ENCODE assay signal across 20 mouse cellular contexts in genomic region chr5:77363650-77364049, GRCm38 (mm10). TPM values are rescaled to one million over a fixed set of nuclear protein-coding genes. Genes with fewer than 3 reads are reported as not detected.
DNase-seq lines count a peak whose midpoint lies in the region; ATAC-seq and TF ChIP-seq lines count a peak whose summit lies in the region.
"Had no signal": no experiment of that assay in that cellular context is flagged by ENCODE, and none has a peak within 500 bp of the region (broad histone marks: within the 10 kb centered on the region; RNA-seq: fewer than 3 reads in every experiment).

No protein-coding gene starts in this region.

- H3K4me3 ChIP-seq in kidney, embryonic 15.5 days (replicated peaks) = no peak overlapping the region
- H3K4me3 ChIP-seq in left cerebral cortex, adult 2 months = no peak overlapping the region
- no peak overlapping the region for H3K4me3 ChIP-seq in brown adipose tissue, adult 24 weeks (ENCODE audit: insufficient read depth, low read depth, low read length)
- H3K4me3 ChIP-seq in liver, embryonic 11.5 days (ENCODE audit: low read depth, low read length) = no peak overlapping the region
- H3K4me3 ChIP-seq: heart, embryonic 10.5 days; hindbrain, embryonic 10.5 days; limb, embryonic 12.5 days; liver, embryonic 12.5 days; midbrain, embryonic 10.5 days had no signal

- peaks cover 63% of the 10 kb centered on the region for H3K4me1 ChIP-seq in kidney, embryonic 15.5 days
- H3K4me1 ChIP-seq in brown adipose tissue, adult 24 weeks (ENCODE audit: control insufficient read depth, insufficient read depth, insufficient read length, low read length) = peaks cover 50% of the 10 kb centered on the region
- peaks cover 1% of the 10 kb centered on the region for H3K4me1 ChIP-seq in liver, embryonic 11.5 days (replicated peaks; ENCODE audit: control insufficient read depth, insufficient read depth, low read length)

- H3K27ac ChIP-seq in kidney, embryonic 15.5 days = peak overlapping the region; percentile 64; the same call in 1 of the 2 replicates
- H3K27ac ChIP-seq in left cerebral cortex, adult 2 months = 0 out of 2 replicates have a peak overlapping the region, but pooled peaks have one; percentile 9
- peak overlapping the region; percentile 95 for H3K27ac ChIP-seq in brown adipose tissue, adult 24 weeks (replicated peaks; ENCODE audit: low read depth, low read length)
- H3K27ac ChIP-seq in liver, embryonic 11.5 days (ENCODE audit: low read depth, low read length) = no peak overlapping the region
- H3K27ac ChIP-seq: heart, embryonic 10.5 days; hindbrain, embryonic 10.5 days; limb, embryonic 12.5 days; liver, embryonic 12.5 days; midbrain, embryonic 10.5 days had no signal

- intact Hi-C loops in left cerebral cortex, adult 2 months (cut with DNase I) = no loop called here
- intact Hi-C loops in left cerebral cortex, postnatal 10 days (cut with DNase I) = no loop called here

- DNase-seq in frontal cortex, postnatal 36 days (ENCODE audit: low spot score in 2 of 2) = peak; percentile 47 to 62
- DNase-seq in frontal cortex, postnatal 10 days (ENCODE audit: low spot score in 2 of 2) = no peak
- DNase-seq in kidney, adult 18-20 months = no peak
- peak in 1 of 2 experiments; percentile 39 for DNase-seq in left cerebral cortex, adult 2 months (ENCODE audit: extremely low spot score in 1 of 2, low spot score in 2 of 2)
- no peak for DNase-seq in left cerebral cortex, postnatal 10 days (ENCODE audit: extremely low spot score in 1 of 2, low spot score in 2 of 2)
- no peak for DNase-seq in liver, embryonic 11.5 days (ENCODE audit: low spot score)
- DNase-seq: adrenal gland, postnatal 10 days; cerebellum, adult 9-10 months; lung, adult 18-20 months; lung, postnatal 10 days had no signal

- H3K9me3 ChIP-seq in kidney, embryonic 15.5 days (replicated peaks) = no peaks in the 10 kb centered on the region
- no peaks in the 10 kb centered on the region for H3K9me3 ChIP-seq in liver, embryonic 11.5 days (ENCODE audit: control insufficient read depth, low read length)
- H3K9me3 ChIP-seq: heart, embryonic 10.5 days; hindbrain, embryonic 10.5 days; limb, embryonic 12.5 days; liver, embryonic 12.5 days; midbrain, embryonic 10.5 days had no signal

- TF ChIP-seq CTCF in left cerebral cortex, adult 2 months (IDR thresholded peaks at IDR 0.05) = no peak

- 62% methylated on average over 6 of the region's 6 CpGs for WGBS in kidney, embryonic 15.5 days
- 82% methylated on average over 6 of the region's 6 CpGs for WGBS in liver, embryonic 11.5 days

- 0 out of 2 replicates have a peak, but pooled peaks have one; percentile 7 for ATAC-seq in kidney, embryonic 15.5 days (replicated peaks; ENCODE audit: low FRiP score)
- ATAC-seq in liver, embryonic 11.5 days (replicated peaks; ENCODE audit: low FRiP score) = no peak
- ATAC-seq: forebrain, embryonic 14.5 days; hindbrain, embryonic 16.5 days; intestine, postnatal 0 days; liver, embryonic 12.5 days had no signal

- no peaks in the 10 kb centered on the region for H3K36me3 ChIP-seq in kidney, embryonic 15.5 days
- H3K36me3 ChIP-seq in liver, embryonic 11.5 days (ENCODE audit: control insufficient read depth, insufficient read depth, low read length) = no peaks in the 10 kb centered on the region
- H3K36me3 ChIP-seq: heart, embryonic 10.5 days; hindbrain, embryonic 10.5 days; limb, embryonic 12.5 days; liver, embryonic 12.5 days; midbrain, embryonic 10.5 days had no signal

- H3K4me2 ChIP-seq in kidney, embryonic 15.5 days = no peak overlapping the region
- no peak overlapping the region for H3K4me2 ChIP-seq in liver, embryonic 11.5 days
- H3K4me2 ChIP-seq: limb, embryonic 12.5 days; liver, embryonic 12.5 days had no signal

- no peak overlapping the region for H3K9ac ChIP-seq in kidney, embryonic 15.5 days
- H3K9ac ChIP-seq in liver, embryonic 11.5 days (ENCODE audit: low read depth, low read length) = no peak overlapping the region
- H3K9ac ChIP-seq: limb, embryonic 12.5 days; liver, embryonic 12.5 days had no signal

- H3K27me3 ChIP-seq in kidney, embryonic 15.5 days = no peaks in the 10 kb centered on the region
- H3K27me3 ChIP-seq in liver, embryonic 11.5 days (replicated peaks; ENCODE audit: control insufficient read depth, insufficient read depth, low read length) = no peaks in the 10 kb centered on the region
- H3K27me3 ChIP-seq: limb, embryonic 12.5 days; liver, embryonic 12.5 days had no signal

RNA-seq across cellular contexts. Expression of gene Igfbp7, which starts 44.2 kb away (rescaled TPM):
- polyA plus RNA-seq in kidney, embryonic 15.5 days (2015; fragmentation: Nextera tagmentation; extraction: Ambion mirVana) = 343 and 354 TPM in 2 replicates
- total RNA-seq in left cerebral cortex, adult 2 months (2021) = 10 to 100 TPM; 38.3 to 41.2 TPM
- 10 to 100 TPM; 53.8 to 54.4 TPM for total RNA-seq in left cerebral cortex, postnatal 10 days (2021)
- 85.5 and 137 TPM in 2 replicates for polyA plus RNA-seq in brown adipose tissue, adult 24 weeks (2012; ENCODE audit: insufficient read depth, insufficient read length, missing spikeins)
- polyA plus RNA-seq in liver, embryonic 11.5 days (2014; fragmentation: Nextera tagmentation; extraction: Ambion mirVana) = 8.2 and 8.6 TPM in 2 replicates

RNA-seq across cellular contexts. Expression of gene Polr2b, which starts 53.7 kb away (rescaled TPM):
- 67.0 and 69.5 TPM in 2 replicates for polyA plus RNA-seq in kidney, embryonic 15.5 days (2015; fragmentation: Nextera tagmentation; extraction: Ambion mirVana)
- total RNA-seq in left cerebral cortex, adult 2 months (2021) = 10 to 100 TPM; 43.0 to 47.6 TPM
- 10 to 100 TPM; 50.9 to 54.2 TPM for total RNA-seq in left cerebral cortex, postnatal 10 days (2021)
- polyA plus RNA-seq in brown adipose tissue, adult 24 weeks (2012; ENCODE audit: insufficient read depth, insufficient read length, missing spikeins) = 25.0 and 43.6 TPM in 2 replicates
- 70.0 and 81.3 TPM in 2 replicates for polyA plus RNA-seq in liver, embryonic 11.5 days (2014; fragmentation: Nextera tagmentation; extraction: Ambion mirVana)

RNA-seq across cellular contexts. Expression of gene Noa1, which starts 53.8 kb away (rescaled TPM):
- polyA plus RNA-seq in kidney, embryonic 15.5 days (2015; fragmentation: Nextera tagmentation; extraction: Ambion mirVana) = 35.7 and 36.2 TPM in 2 replicates
- 10 to 100 TPM; 21.6 to 27.6 TPM for total RNA-seq in left cerebral cortex, adult 2 months (2021)
- 10 to 100 TPM; 23.3 to 27.5 TPM for total RNA-seq in left cerebral cortex, postnatal 10 days (2021)
- 22.2 and 29.5 TPM in 2 replicates for polyA plus RNA-seq in brown adipose tissue, adult 24 weeks (2012; ENCODE audit: insufficient read depth, insufficient read length, missing spikeins)
- 57.7 and 61.8 TPM in 2 replicates for polyA plus RNA-seq in liver, embryonic 11.5 days (2014; fragmentation: Nextera tagmentation; extraction: Ambion mirVana)

Comparison
In these comparisons a context has a peak if more than half of its experiments do, and no peak if none do; other contexts are left out.
1. DNase-seq: peak in frontal cortex, postnatal 36 days (2 of 2); none in frontal cortex, postnatal 10 days (0 of 2), kidney, adult 18-20 months (single experiment), left cerebral cortex, postnatal 10 days (0 of 2) and liver, embryonic 11.5 days (single experiment).